Mouse (Mus musculus) forebrain, embryonic 14.5 days (tissue): Measurements from ENCODE around the gene Trip6. TPM values are rescaled to one million over a fixed set of nuclear protein-coding genes. Genes with fewer than 3 reads are reported as not detected.

Source experiments
- ATAC-seq: fragments of 200-750 bp; cut with Nextera tagmentation; 2 replicates; pipeline ENCODE4 v1.8.0; 2017; ENCODE audit warnings: mild to moderate bottlenecking, moderate library complexity
- DNase-seq: peaks from one replicate; pipeline ENCODE4 v3.0.0-alpha.2; 2015; ENCODE audit warnings: low spot score
- H3K27ac ChIP-seq: fragments of 300-500 bp; sonication (generic); 2 replicates; pipeline ENCODE4 v1.5.1; 2014; ENCODE audit warnings: low read depth, mild to moderate bottlenecking, control low read depth, low read length, moderate library complexity
- H3K27me3 ChIP-seq: fragments of 300-500 bp; sonication (generic); replicated peaks from 2 replicates; pipeline ENCODE4 v1.6.1; 2014; ENCODE audit warnings: low read length, control low read depth, mixed read lengths; ENCODE audit not compliant: control insufficient read depth, insufficient read depth
- H3K36me3 ChIP-seq: fragments of 300-500 bp; sonication (generic); 2 replicates; pipeline ENCODE4 v1.6.1; 2014; ENCODE audit warnings: low read length, control low read depth; ENCODE audit not compliant: control insufficient read depth, insufficient read depth
- H3K4me1 ChIP-seq: fragments of 300-500 bp; sonication (generic); 2 replicates; pipeline ENCODE4 v1.6.1; 2014; ENCODE audit warnings: antibody characterized with exemption, low read length, control low read depth; ENCODE audit not compliant: control insufficient read depth, insufficient read depth
- H3K4me2 ChIP-seq: fragments of 300-500 bp; sonication (generic); 2 replicates; pipeline ENCODE4 v1.6.1; 2014; ENCODE audit warnings: mild to moderate bottlenecking, control low read depth, low read length
- H3K4me3 ChIP-seq: fragments of 300-500 bp; sonication (generic); 2 replicates; pipeline ENCODE4 v1.5.1; 2014; ENCODE audit warnings: low read depth, low read length, control low read depth
- H3K9ac ChIP-seq: fragments of 300-500 bp; sonication (generic); 2 replicates; pipeline ENCODE4 v1.6.1; 2014; ENCODE audit warnings: mild to moderate bottlenecking, low read length, control low read depth, moderate library complexity
- H3K9me3 ChIP-seq: fragments of 300-500 bp; sonication (generic); replicated peaks from 2 replicates; pipeline ENCODE4 v1.6.1; 2016; ENCODE audit warnings: low read length, control low read depth, mixed read lengths; ENCODE audit not compliant: control insufficient read depth
- WGBS: fragments of 180-500 bp; shearing (Covaris S2); extraction: QIAGEN DNeasy Blood & Tissue Kit; methylation state at CpG from one replicate; pipeline ENCODE4 v1.1.7; 2014; 5-methylcytosine and 5-hydroxymethylcytosine counted together
- polyA plus RNA-seq: library from polyadenylated mRNA; unstranded; fragments of >200 nt; fragmentation: Nextera tagmentation; extraction: Ambion mirVana; gene quantifications from 2 replicates; pipeline ENCODE4 v1.2.1, GENCODE M21; 2014

The Trip6 gene
- polyA plus RNA-seq, 1 experiment from 2014 or later = 18.4 TPM

- Histone ChIP-seq H3K9me3 (no peaks in the 10 kb centered on the region), H3K4me1 (peaks cover 5% of the 10 kb centered on the region), H3K36me3 (no peaks in the 10 kb centered on the region), H3K4me3 (peak within 1 kb of the TSS; percentile 45), H3K9ac (peak within 1 kb of the TSS; percentile 72), H3K27me3 (no peaks in the 10 kb centered on the region), H3K4me2 (peak within 1 kb of the TSS; percentile 95), H3K27ac (no peak within 1 kb of the TSS; the same call in 1 of the 2 replicates)
- ATAC-seq (peak; percentile 93), DNase-seq (peak; percentile 97)
- WGBS = under 1% methylated on average over 44 of the region's 44 CpGs
These were observed 19.4 kb upstream of the Trip6 start, which contains the start of gene Slc12a9 for GRCm38 (mm10) chr5:137333512-137334174. Gene Slc12a9 (minus strand): TSS chr5:137333597.

- 0 out of 2 replicates have a peak, but pooled peaks cover 3% of the 10 kb centered on the region for H3K36me3 ChIP-seq
- H3K4me3 ChIP-seq = peak overlapping the region; percentile 45
- H3K4me1 ChIP-seq = peaks cover 4% of the 10 kb centered on the region
- peak overlapping the region; percentile 72 for H3K9ac ChIP-seq
- no peak overlapping the region; the same call in 1 of the 2 replicates for H3K27ac ChIP-seq
- H3K9me3 ChIP-seq = no peaks in the 10 kb centered on the region
- WGBS = 15% methylated on average over 15 of the region's 15 CpGs
- no peak for ATAC-seq
- H3K4me2 ChIP-seq = peak overlapping the region; percentile 95
- no peaks in the 10 kb centered on the region for H3K27me3 ChIP-seq
- no peak for DNase-seq
These were observed 18.8 kb upstream of the Trip6 start for GRCm38 (mm10) chr5:137332857-137333511.

DNA sequence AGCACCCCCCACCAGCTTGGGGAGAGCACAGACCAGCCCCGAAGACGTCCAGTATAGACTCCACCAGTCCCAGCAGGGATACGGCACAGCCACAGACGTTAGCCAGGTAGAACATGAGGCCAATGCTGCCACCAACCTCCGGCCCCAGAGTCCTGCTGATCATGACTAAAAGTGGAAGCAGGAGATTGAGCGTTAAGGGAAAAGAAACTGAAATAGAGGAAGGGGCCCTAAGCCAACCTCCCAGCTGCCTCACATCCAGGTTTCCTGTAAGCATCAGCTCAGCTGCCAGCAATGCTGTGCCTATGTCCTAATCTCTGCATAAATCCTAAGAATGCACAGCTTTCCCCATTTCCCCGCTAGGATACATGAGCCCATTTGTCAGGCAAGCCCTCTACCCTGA is 16.7 kb upstream of the Trip6 start:
- peaks cover 4% of the 10 kb centered on the region for H3K4me1 ChIP-seq
- H3K27me3 ChIP-seq = no peaks in the 10 kb centered on the region
- no peak overlapping the region for H3K4me3 ChIP-seq
- no peak overlapping the region for H3K4me2 ChIP-seq
- WGBS = 88% methylated on average over 7 of the region's 7 CpGs
- DNase-seq (no peak), ATAC-seq (no peak)
- no peak overlapping the region for H3K27ac ChIP-seq
- H3K9ac ChIP-seq = no peak overlapping the region
- H3K36me3 ChIP-seq = peaks cover 14% of the 10 kb centered on the region; the same call in 1 of the 2 replicates
- H3K9me3 ChIP-seq = no peaks in the 10 kb centered on the region

GRCm38 (mm10) chr5:137320996-137321395 is 6.8 kb upstream of the Trip6 start:
- H3K36me3 ChIP-seq = peaks cover 37% of the 10 kb centered on the region
- H3K4me1 ChIP-seq = no peaks in the 10 kb centered on the region
- H3K9me3 ChIP-seq = no peaks in the 10 kb centered on the region
- no peak overlapping the region for H3K27ac ChIP-seq
- 94% methylated on average over 3 of the region's 3 CpGs for WGBS
- no peak overlapping the region for H3K4me2 ChIP-seq
- no peaks in the 10 kb centered on the region for H3K27me3 ChIP-seq
- no peak for DNase-seq
- no peak for ATAC-seq
- H3K9ac ChIP-seq = no peak overlapping the region
- H3K4me3 ChIP-seq = no peak overlapping the region

DNA sequence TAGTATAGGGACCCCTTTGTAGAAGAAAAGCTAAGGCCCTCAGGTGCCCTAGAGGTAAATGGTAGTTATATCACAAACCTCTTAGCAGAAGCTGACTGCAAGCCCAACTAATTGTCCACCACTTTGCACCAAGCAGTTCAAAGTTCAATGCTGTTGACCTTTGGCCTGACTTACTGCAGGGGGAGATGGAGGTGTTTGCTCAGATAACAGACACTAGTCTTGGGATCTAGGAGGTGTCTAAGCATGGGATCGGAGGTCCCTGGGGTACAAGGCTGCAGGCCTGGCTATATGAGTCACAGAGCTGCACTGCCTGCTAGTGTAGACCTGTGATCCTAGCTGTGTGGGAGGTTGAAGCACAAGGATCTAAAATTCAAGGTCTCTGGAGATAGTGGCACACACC is 4.4 kb upstream of the Trip6 start:
- H3K4me1 ChIP-seq = peaks cover 18% of the 10 kb centered on the region; the same call in 1 of the 2 replicates
- H3K27me3 ChIP-seq = no peaks in the 10 kb centered on the region
- no peak overlapping the region for H3K27ac ChIP-seq
- H3K4me3 ChIP-seq = no peak overlapping the region
- no peaks in the 10 kb centered on the region for H3K9me3 ChIP-seq
- ATAC-seq (no peak), DNase-seq (no peak)
- H3K4me2 ChIP-seq = no peak overlapping the region
- 97% methylated on average over 1 of the region's 1 CpGs for WGBS
- peaks cover 27% of the 10 kb centered on the region for H3K36me3 ChIP-seq
- no peak overlapping the region for H3K9ac ChIP-seq

DNA sequence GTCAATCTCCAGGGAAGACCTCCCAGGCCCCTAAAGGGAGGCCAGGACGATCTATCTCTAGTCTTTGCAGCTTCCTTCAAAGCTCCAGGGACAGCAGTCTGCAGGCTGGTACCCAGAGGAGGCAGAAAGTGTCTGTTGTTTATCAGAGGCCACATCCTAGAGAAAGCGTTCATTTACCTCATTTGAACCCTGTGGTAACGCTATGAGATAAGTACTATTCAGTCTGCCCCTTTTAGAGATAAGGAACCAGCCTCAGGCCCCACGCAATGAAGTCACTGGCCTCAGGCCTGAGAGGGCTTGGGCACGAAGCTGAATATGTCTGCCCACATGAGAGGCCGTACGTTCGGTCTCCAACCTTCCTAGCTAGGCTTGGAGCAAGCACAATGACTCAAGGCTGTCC is 3.2 kb upstream of the Trip6 start:
- Histone ChIP-seq H3K27me3 (no peaks in the 10 kb centered on the region), H3K4me1 (peaks cover 20% of the 10 kb centered on the region; the same call in 1 of the 2 replicates), H3K4me3 (no peak overlapping the region), H3K9ac (no peak overlapping the region), H3K4me2 (no peak overlapping the region), H3K9me3 (no peaks in the 10 kb centered on the region), H3K27ac (no peak overlapping the region), H3K36me3 (peaks cover 17% of the 10 kb centered on the region)
- 94% methylated on average over 8 of the region's 8 CpGs for WGBS
- ATAC-seq (no peak), DNase-seq (no peak)

GRCm38 (mm10) chr5:137315084-137315903 is 1.1 kb upstream of the Trip6 start:
- Histone ChIP-seq H3K27ac (peak overlapping the region; percentile 70; the same call in 1 of the 2 replicates), H3K9ac (peak overlapping the region; percentile 61; the same call in 1 of the 2 replicates), H3K4me2 (peak overlapping the region; percentile 53; the same call in 1 of the 2 replicates), H3K4me3 (no peak overlapping the region), H3K9me3 (no peaks in the 10 kb centered on the region), H3K36me3 (peaks cover 20% of the 10 kb centered on the region), H3K27me3 (no peaks in the 10 kb centered on the region), H3K4me1 (peaks cover 20% of the 10 kb centered on the region; the same call in 1 of the 2 replicates)
- 35% methylated on average over 28 of the region's 30 CpGs for WGBS
- ATAC-seq (no peak), DNase-seq (no peak)

- peak overlapping the region; percentile 36 for H3K4me3 ChIP-seq
- peak overlapping the region; percentile 61 for H3K9ac ChIP-seq
- H3K27me3 ChIP-seq = no peaks in the 10 kb centered on the region
- no peaks in the 10 kb centered on the region for H3K9me3 ChIP-seq
- ATAC-seq (peak; percentile 58), DNase-seq (no peak)
- H3K4me1 ChIP-seq = peaks cover 20% of the 10 kb centered on the region; the same call in 1 of the 2 replicates
- H3K36me3 ChIP-seq = peaks cover 25% of the 10 kb centered on the region
- H3K4me2 ChIP-seq = peak overlapping the region; percentile 53
- WGBS = 2% methylated on average over 22 of the region's 22 CpGs
- H3K27ac ChIP-seq = peak overlapping the region; percentile 35; the same call in 1 of the 2 replicates
These were observed 575 bp downstream of the Trip6 start for GRCm38 (mm10) chr5:137313466-137314192.
